Mouse (Mus musculus): Measurements from ENCODE around the gene Ap1g1. TPM values are rescaled to one million over a fixed set of nuclear protein-coding genes. Genes with fewer than 3 reads are reported as not detected.

Ap1g1 gene
- total and polyA plus RNA-seq, 2 experiments from 2014 or later = 35.8 to 96.4 TPM

GRCm38 (mm10) chr8:109779431-109780228, 1.3 kb downstream of the Ap1g1 start:
- H3K4me2 ChIP-seq (ENCODE audit: low read depth) = peak overlapping the region; percentile 91
- peak overlapping the region; percentile 97 for H3K9ac ChIP-seq
- no peaks in the 10 kb centered on the region for H3K27me3 ChIP-seq (ENCODE audit: insufficient read depth, low read length)
- peak overlapping the region; percentile 99 for H3K27ac ChIP-seq (ENCODE audit: low read depth, low read length)
- WGBS = 21% methylated on average over 24 of the region's 24 CpGs
- DNase-seq (no peak), ATAC-seq (no peak)
- no peak for TF ChIP-seq CTCF (IDR thresholded peaks at IDR 0.05; ENCODE audit: low read depth)
- H3K4me1 ChIP-seq (ENCODE audit: insufficient read depth) = peaks cover 14% of the 10 kb centered on the region
- peak overlapping the region; percentile 96 for H3K4me3 ChIP-seq (ENCODE audit: low read depth, low read length)
- H3K36me3 ChIP-seq (ENCODE audit: insufficient read depth) = no peaks in the 10 kb centered on the region
- no peaks in the 10 kb centered on the region for H3K9me3 ChIP-seq (ENCODE audit: low read length)

- H3K27me3 ChIP-seq (ENCODE audit: insufficient read depth, low read length) = no peaks in the 10 kb centered on the region
- no peak overlapping the region for H3K9ac ChIP-seq
- H3K4me3 ChIP-seq (ENCODE audit: low read depth, low read length) = no peak overlapping the region
- WGBS = 72% methylated on average over 4 of the region's 4 CpGs
- H3K9me3 ChIP-seq (ENCODE audit: low read length) = no peaks in the 10 kb centered on the region
- H3K4me2 ChIP-seq (ENCODE audit: low read depth) = peak overlapping the region; percentile 91; the same call in 1 of the 2 replicates
- ATAC-seq (no peak), DNase-seq (no peak)
- TF ChIP-seq CTCF (IDR thresholded peaks at IDR 0.05; ENCODE audit: low read depth) = no peak
- H3K36me3 ChIP-seq (ENCODE audit: insufficient read depth) = no peaks in the 10 kb centered on the region
- H3K4me1 ChIP-seq (ENCODE audit: insufficient read depth) = peaks cover 14% of the 10 kb centered on the region
- H3K27ac ChIP-seq (ENCODE audit: low read depth, low read length) = no peak overlapping the region
Measured at GRCm38 (mm10) chr8:109780548-109780947, 2.2 kb downstream of the Ap1g1 start.

- H3K27ac ChIP-seq (ENCODE audit: low read depth, low read length) = no peak overlapping the region
- DNase-seq (no peak), ATAC-seq (no peak)
- H3K4me1 ChIP-seq (ENCODE audit: insufficient read depth) = no peaks in the 10 kb centered on the region
- no peaks in the 10 kb centered on the region for H3K9me3 ChIP-seq (ENCODE audit: low read length)
- H3K9ac ChIP-seq = no peak overlapping the region
- H3K36me3 ChIP-seq (ENCODE audit: insufficient read depth) = no peaks in the 10 kb centered on the region
- no peak overlapping the region for H3K4me3 ChIP-seq (ENCODE audit: low read depth, low read length)
- 89% methylated on average over 2 of the region's 2 CpGs for whole genome bisulfite sequencing
- H3K4me2 ChIP-seq (ENCODE audit: low read depth) = no peak overlapping the region
- H3K27me3 ChIP-seq (ENCODE audit: insufficient read depth, low read length) = no peaks in the 10 kb centered on the region
- no peak for TF ChIP-seq CTCF (IDR thresholded peaks at IDR 0.05; ENCODE audit: low read depth)
Measured at GRCm38 (mm10) chr8:109790938-109791337, 12.6 kb downstream of the Ap1g1 start.

- no peak overlapping the region for H3K9ac ChIP-seq
- WGBS = 75% methylated on average over 1 of the region's 1 CpGs
- no peaks in the 10 kb centered on the region for H3K36me3 ChIP-seq (ENCODE audit: insufficient read depth)
Measured at GRCm38 (mm10) chr8:109795166-109795565, 16.8 kb downstream of the Ap1g1 start.

GRCm38 (mm10) chr8:109798721-109799120, 20.4 kb downstream of the Ap1g1 start:
- Histone ChIP-seq H3K27ac (ENCODE audit: low read depth, low read length) (no peak overlapping the region), H3K4me2 (ENCODE audit: low read depth) (no peak overlapping the region), H3K27me3 (ENCODE audit: insufficient read depth, low read length) (no peaks in the 10 kb centered on the region), H3K9me3 (ENCODE audit: low read length) (no peaks in the 10 kb centered on the region), H3K36me3 (ENCODE audit: insufficient read depth) (no peaks in the 10 kb centered on the region), H3K4me1 (ENCODE audit: insufficient read depth) (no peaks in the 10 kb centered on the region), H3K4me3 (ENCODE audit: low read depth, low read length) (no peak overlapping the region), H3K9ac (no peak overlapping the region)
- DNase-seq (no peak), ATAC-seq (no peak)
- TF ChIP-seq CTCF (IDR thresholded peaks at IDR 0.05; ENCODE audit: low read depth) = no peak

More at GRCm38 (mm10) chr8:109795166-109795565, 16.8 kb downstream of the Ap1g1 start:
- Histone ChIP-seq H3K4me3 (ENCODE audit: low read depth, low read length) (no peak overlapping the region), H3K27ac (ENCODE audit: low read depth, low read length) (no peak overlapping the region), H3K4me2 (ENCODE audit: low read depth) (no peak overlapping the region), H3K9me3 (ENCODE audit: low read length) (no peaks in the 10 kb centered on the region), H3K4me1 (ENCODE audit: insufficient read depth) (no peaks in the 10 kb centered on the region), H3K27me3 (ENCODE audit: insufficient read depth, low read length) (no peaks in the 10 kb centered on the region)
- no peak for DNase-seq
- no peak for ATAC-seq
- TF ChIP-seq CTCF (IDR thresholded peaks at IDR 0.05; ENCODE audit: low read depth) = no peak

- TF ChIP-seq CTCF (IDR thresholded peaks at IDR 0.05; ENCODE audit: low read depth) = no peak
- Histone ChIP-seq H3K4me3 (ENCODE audit: low read depth, low read length) (no peak overlapping the region), H3K4me2 (ENCODE audit: low read depth) (no peak overlapping the region), H3K4me1 (ENCODE audit: insufficient read depth) (no peaks in the 10 kb centered on the region), H3K27me3 (ENCODE audit: insufficient read depth, low read length) (no peaks in the 10 kb centered on the region), H3K9me3 (ENCODE audit: low read length) (no peaks in the 10 kb centered on the region), H3K27ac (ENCODE audit: low read depth, low read length) (no peak overlapping the region), H3K9ac (no peak overlapping the region), H3K36me3 (ENCODE audit: insufficient read depth) (no peaks in the 10 kb centered on the region)
- DNase-seq (no peak), ATAC-seq (no peak)
- WGBS = 84% methylated on average over 4 of the region's 4 CpGs
Measured at GRCm38 (mm10) chr8:109799245-109799644, 20.9 kb downstream of the Ap1g1 start.

GRCm38 (mm10) chr8:109800325-109800724, 22.0 kb downstream of the Ap1g1 start:
- Histone ChIP-seq H3K9ac (no peak overlapping the region), H3K36me3 (ENCODE audit: insufficient read depth) (peaks cover 4% of the 10 kb centered on the region), H3K9me3 (ENCODE audit: low read length) (no peaks in the 10 kb centered on the region), H3K4me2 (ENCODE audit: low read depth) (no peak overlapping the region), H3K27ac (ENCODE audit: low read depth, low read length) (no peak overlapping the region), H3K27me3 (ENCODE audit: insufficient read depth, low read length) (no peaks in the 10 kb centered on the region), H3K4me3 (ENCODE audit: low read depth, low read length) (no peak overlapping the region), H3K4me1 (ENCODE audit: insufficient read depth) (no peaks in the 10 kb centered on the region)
- WGBS = 94% methylated on average over 2 of the region's 2 CpGs
- DNase-seq (no peak), ATAC-seq (no peak)
- TF ChIP-seq CTCF (IDR thresholded peaks at IDR 0.05; ENCODE audit: low read depth) = no peak

All from forebrain, postnatal 0 days (tissue).